Mouse (Mus musculus) fibroblast of lung, adult 2 months (primary cell): ENCODE data around the gene Gm49601.

ENCODE experiments used
- DNase-seq: peaks from one replicate; pipeline ENCODE4 v3.0.0-alpha.2; 2011; ENCODE audit warnings: low read depth

Gene Gm49601

GRCm38 (mm10) chr16:18608226-18608625, 18.0 kb downstream of the Gm49601 start:
- DNase-seq, result no peak

DNA sequence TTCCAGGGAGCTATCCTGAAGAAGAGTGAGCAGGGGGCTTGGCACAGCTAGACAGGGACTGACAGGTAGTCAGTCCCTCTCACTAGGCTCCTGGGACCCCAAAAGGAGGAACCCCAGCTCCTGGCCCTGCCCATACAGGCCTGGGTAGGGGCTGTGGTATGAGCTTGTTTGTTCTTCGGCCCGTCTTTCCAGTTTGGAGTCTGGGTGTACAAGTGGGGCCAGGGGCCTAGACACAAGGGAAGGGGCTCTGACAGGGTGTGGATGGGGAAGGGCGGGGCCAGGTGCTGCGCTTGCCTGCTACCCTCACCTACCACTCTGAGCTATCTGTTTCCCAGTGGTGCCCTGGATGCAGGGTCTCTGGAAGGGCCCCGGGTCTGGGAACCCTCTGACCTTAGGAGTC, 20.5 kb downstream of the Gm49601 start:
- no peak for DNase-seq

- DNase-seq, result no peak
Observed at GRCm38 (mm10) chr16:18604267-18604701, 21.9 kb downstream of the Gm49601 start.

- no peak for DNase-seq
Observed at GRCm38 (mm10) chr16:18601447-18601846, 24.8 kb downstream of the Gm49601 start.

GRCm38 (mm10) chr16:18598006-18598405, 28.2 kb downstream of the Gm49601 start:
- no peak for DNase-seq

DNA sequence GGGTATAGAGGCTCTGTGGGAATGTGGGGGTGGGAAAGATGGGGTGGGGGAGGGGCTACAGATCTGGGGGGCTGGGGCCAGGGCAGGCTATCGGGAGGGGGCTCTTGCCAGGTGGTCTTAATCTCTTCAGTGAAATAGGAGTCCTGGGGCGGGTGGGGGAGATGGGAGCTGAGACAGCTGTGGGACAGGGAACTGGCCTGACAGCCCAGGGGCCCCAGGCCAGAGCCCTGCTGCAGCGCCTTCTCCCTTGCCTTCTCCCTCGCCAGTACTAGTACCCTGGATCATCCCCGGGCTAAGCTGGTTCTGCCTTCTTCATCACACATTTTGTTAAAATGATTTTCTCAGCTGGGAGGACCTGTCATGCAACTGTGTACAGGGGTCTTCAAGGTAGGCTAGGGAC, 30.0 kb downstream of the Gm49601 start:
- no peak for DNase-seq

DNA sequence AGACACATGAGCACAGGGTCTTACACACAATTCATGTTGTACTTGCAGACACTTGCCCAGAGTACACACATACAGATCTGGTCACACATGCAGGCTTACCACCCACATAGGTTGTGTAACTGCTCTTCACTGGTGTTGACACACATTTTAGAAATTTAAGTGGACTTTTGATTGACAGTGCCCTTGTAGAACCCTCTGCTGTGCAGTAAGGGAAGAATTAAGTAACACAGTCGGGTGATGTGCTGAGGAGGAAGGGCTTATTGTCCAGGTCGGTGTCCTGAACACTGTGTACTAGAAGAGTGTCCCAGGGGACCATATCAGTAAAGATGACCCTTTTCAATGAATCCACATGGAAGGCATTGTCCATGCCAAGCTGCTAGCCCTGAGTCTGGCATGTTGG, 32.3 kb downstream of the Gm49601 start:
- DNase-seq, result no peak

- no peak for DNase-seq
Observed at GRCm38 (mm10) chr16:18591047-18592018, 34.9 kb downstream of the Gm49601 start.

DNA sequence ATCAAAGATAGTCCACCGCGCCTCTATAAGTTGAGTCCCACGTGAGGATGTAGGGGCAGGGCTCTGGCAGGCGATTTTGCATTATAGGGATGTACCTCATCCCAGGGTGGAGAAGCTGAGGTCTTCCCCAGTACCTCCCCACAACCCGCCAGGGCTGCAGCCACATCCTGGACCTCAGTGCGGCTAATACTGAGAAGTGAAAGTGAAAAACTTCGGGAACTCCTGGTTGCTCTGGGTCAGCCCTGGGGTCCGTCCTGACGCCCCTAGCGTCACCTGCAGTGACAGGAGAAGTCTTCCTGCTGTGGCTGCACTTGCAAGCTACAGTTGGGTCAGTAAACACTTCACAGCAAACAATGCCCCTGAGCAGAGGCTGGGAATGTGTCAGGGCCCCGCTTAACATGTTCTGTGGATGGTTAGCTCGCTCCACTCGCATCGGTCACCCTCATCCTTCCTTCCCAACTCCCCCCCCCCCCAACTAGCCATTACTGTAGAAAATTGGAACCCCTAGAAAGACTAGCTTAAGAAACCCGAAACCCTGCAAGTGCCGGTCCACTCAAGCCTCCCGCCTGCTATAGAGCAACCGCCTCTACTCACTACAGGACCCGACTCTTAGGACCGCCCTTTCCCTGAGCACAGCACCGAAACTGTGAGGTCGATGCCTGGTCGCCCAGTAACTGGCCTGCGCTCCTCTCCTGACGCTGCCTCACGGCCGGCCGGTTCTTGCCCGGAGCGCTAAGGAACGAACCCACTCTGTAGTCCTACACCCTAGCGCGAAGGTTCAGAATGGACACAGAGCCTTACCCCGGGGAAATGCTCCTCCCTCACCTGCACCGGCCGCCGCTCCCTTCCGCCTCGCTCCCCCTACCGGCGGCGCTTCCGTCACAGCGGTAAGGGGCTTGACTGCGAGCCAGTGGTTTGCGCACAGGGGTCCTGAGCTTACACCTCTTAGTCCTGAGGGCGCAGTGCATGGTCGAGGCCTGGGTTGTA, 36.1 kb downstream of the Gm49601 start, which contains the start of gene Tbx1:
TSS of gene Tbx1 (minus strand) at position 868 of the 987 bp plus-strand sequence.
- DNase-seq, result no peak

GRCm38 (mm10) chr16:18589080-18589621, 37.1 kb downstream of the Gm49601 start:
- DNase-seq, result no peak

GRCm38 (mm10) chr16:18588738-18589055, 37.5 kb downstream of the Gm49601 start:
- no peak for DNase-seq

GRCm38 (mm10) chr16:18587847-18588737, 38.1 kb downstream of the Gm49601 start:
- no peak for DNase-seq

GRCm38 (mm10) chr16:18586906-18587546, 39.2 kb downstream of the Gm49601 start:
- DNase-seq, result no peak

DNA sequence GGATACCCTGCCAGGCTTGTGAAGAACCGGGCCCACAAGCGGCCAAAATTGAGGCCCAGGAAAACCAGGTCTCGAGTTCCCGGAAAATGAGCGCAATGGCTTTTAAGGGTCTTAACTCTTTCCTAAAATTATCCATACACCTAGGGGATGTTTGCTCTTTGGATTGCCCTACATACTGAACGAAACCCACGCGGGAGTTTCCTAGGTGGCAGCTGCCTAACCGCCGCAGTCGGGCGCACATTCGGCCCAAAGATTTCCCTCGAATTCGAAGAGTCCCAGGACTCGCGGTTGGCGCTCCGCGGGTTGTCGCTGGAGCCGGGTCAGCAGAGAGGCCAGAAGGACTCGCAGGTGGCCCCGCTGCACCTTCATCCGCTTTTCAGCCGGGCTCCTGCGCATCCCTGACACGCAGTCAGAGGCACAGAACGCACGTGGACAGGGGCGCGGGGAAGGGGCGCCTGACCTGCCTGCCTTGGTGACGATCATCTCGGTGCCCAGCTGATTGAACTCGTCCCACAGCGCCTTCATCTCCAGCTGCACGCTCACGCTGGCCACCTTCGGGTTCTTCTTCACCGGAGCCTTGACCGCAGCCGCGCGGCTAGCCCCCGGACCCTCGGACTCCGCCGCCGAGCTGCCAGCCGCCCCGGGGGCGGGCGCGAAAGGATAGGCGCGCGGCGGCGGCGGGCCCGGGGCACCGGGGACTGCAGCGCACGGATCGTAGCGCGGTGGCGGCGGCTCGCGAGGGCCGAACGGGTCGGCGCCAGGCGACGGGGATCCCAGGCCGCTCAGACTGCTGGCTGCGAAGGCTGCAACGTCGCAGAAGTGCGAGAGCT, 39.9 kb downstream of the Gm49601 start:
- DNase-seq, result no peak

GRCm38 (mm10) chr16:18585676-18586075, 40.6 kb downstream of the Gm49601 start:
- no peak for DNase-seq

DNA sequence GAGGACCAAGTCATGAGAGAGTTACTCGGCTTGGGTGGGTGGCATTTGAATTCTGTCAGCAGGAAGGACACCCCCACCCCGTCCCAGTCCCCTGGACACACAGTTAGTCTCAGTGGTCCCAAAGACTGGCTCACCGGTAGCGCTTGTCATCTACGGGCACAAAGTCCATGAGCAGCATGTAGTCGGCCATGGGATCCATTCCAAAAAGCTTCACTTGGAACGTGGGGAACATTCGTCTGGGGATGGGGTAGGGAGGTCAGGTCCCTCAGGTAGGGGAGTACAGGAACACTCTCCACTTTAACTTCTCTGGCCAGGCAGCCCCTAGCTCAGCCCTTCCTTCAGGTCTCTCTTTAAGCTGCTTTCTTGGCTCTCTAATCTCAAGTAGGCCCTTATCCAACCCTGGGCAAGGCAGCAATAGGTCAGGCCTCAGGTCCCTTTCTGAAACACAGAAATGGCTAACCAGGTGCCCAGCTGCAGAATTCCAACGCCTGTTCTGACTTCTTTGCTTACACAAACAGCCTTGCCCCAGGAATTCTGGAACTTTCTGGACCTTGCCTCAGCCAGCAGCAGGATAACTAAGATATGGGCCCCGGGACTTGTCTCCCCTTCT, 41.2 kb downstream of the Gm49601 start:
- no peak for DNase-seq

- DNase-seq, result no peak
Observed at GRCm38 (mm10) chr16:18583673-18584357, 42.4 kb downstream of the Gm49601 start.

GRCm38 (mm10) chr16:18583169-18583568, 43.1 kb downstream of the Gm49601 start:
- DNase-seq, result no peak
